Mouse (Mus musculus) midbrain, embryonic 12.5 days (tissue): ENCODE data around the gene 1700034I23Rik. TPM values are rescaled to one million over a fixed set of nuclear protein-coding genes. Genes with fewer than 3 reads are reported as not detected.

Experiments
- polyA plus RNA-seq: library from polyadenylated mRNA; unstranded; fragments of >200 nt; fragmentation: Nextera tagmentation; extraction: Ambion mirVana; gene quantifications from 2 replicates; pipeline ENCODE4 v1.2.1, GENCODE M21; 2016

1700034I23Rik gene
- polyA plus RNA-seq, 1 experiment from 2014 or later: 0.41 TPM

Other genes with a start within 250 kb of the 1700034I23Rik start
- gene Slc25a31, start 193.7 kb downstream of the 1700034I23Rik start, polyA plus RNA-seq: 0.14 and 0.17 TPM in 2 replicates
- 64.1 and 72.4 TPM in 2 replicates for gene Hspa4l, start 158.0 kb downstream of the 1700034I23Rik start, polyA plus RNA-seq
- gene Plk4, start 102.5 kb downstream of the 1700034I23Rik start, polyA plus RNA-seq: 54.7 and 55.2 TPM in 2 replicates
- gene Mfsd8, start 55.7 kb downstream of the 1700034I23Rik start, polyA plus RNA-seq: 9.7 and 10.8 TPM in 2 replicates
- 13.8 TPM in 2 replicates for gene Abhd18, start 55.6 kb downstream of the 1700034I23Rik start, polyA plus RNA-seq
- 2.2 and 4.3 TPM in 2 replicates for gene Larp1b, start 47.3 kb upstream of the 1700034I23Rik start, polyA plus RNA-seq
- 38.3 and 38.8 TPM in 2 replicates for gene Pgrmc2, start 180.5 kb upstream of the 1700034I23Rik start, polyA plus RNA-seq